Mouse (Mus musculus) limb, embryonic 11.5 days (tissue): ENCODE measurements around the gene Tbx3. TPM values are rescaled to one million over a fixed set of nuclear protein-coding genes. Genes with fewer than 3 reads are reported as not detected.

Experiments
- ATAC-seq: fragments of 200-750 bp; cut with Nextera tagmentation; 2 replicates; pipeline ENCODE4 v1.8.0; 2017; ENCODE audit warnings: low read depth; ENCODE audit not compliant: insufficient number of reproducible peaks, low FRiP score, low TSS enrichment
- DNase-seq: peaks from one replicate; pipeline ENCODE4 v3.0.0-alpha.2; 2015; ENCODE audit warnings: low spot score
- H3K27ac ChIP-seq: fragments of 300-500 bp; sonication (generic); replicated peaks from 2 replicates; pipeline ENCODE4 v1.5.1; 2014; ENCODE audit warnings: low read depth, mild to moderate bottlenecking, low read length
- H3K27me3 ChIP-seq: fragments of 300-500 bp; sonication (generic); 2 replicates; pipeline ENCODE4 v1.6.1; 2014; ENCODE audit warnings: mild to moderate bottlenecking, low read length, mixed read lengths; ENCODE audit not compliant: control insufficient read depth, insufficient read depth
- H3K36me3 ChIP-seq: fragments of 300-500 bp; sonication (generic); 2 replicates; pipeline ENCODE4 v1.6.1; 2014; ENCODE audit warnings: mild to moderate bottlenecking, low read length, moderate library complexity, mixed read lengths; ENCODE audit not compliant: control insufficient read depth, insufficient read depth
- H3K4me1 ChIP-seq: fragments of 300-500 bp; sonication (generic); 2 replicates; pipeline ENCODE4 v1.6.1; 2014; ENCODE audit warnings: low read length, mixed read lengths; ENCODE audit not compliant: control insufficient read depth, insufficient read depth
- H3K4me2 ChIP-seq: fragments of 300-500 bp; sonication (generic); 2 replicates; pipeline ENCODE4 v1.6.1; 2014; ENCODE audit warnings: low read depth, mild to moderate bottlenecking, moderate library complexity; ENCODE audit not compliant: severe bottlenecking
- H3K4me3 ChIP-seq: fragments of 300-500 bp; sonication (generic); 2 replicates; pipeline ENCODE4 v1.5.1; 2014; ENCODE audit warnings: low read depth, low read length
- H3K9ac ChIP-seq: fragments of 300-500 bp; sonication (generic); 2 replicates; pipeline ENCODE4 v1.6.1; 2014; ENCODE audit warnings: mild to moderate bottlenecking, low read length
- H3K9me3 ChIP-seq: fragments of 300-500 bp; sonication (generic); 2 replicates; pipeline ENCODE4 v1.6.1; 2016; ENCODE audit warnings: low read length; ENCODE audit not compliant: control insufficient read depth
- WGBS: fragments of 180-500 bp; shearing (Covaris S2); extraction: QIAGEN DNeasy Blood & Tissue Kit; methylation state at CpG from one replicate; pipeline ENCODE4 v1.1.7; 2014; 5-methylcytosine and 5-hydroxymethylcytosine counted together
- polyA plus RNA-seq: library from polyadenylated mRNA; unstranded; fragments of >200 nt; fragmentation: Nextera tagmentation; extraction: Ambion mirVana; gene quantifications from 2 replicates; pipeline ENCODE4 v1.2.1, GENCODE M21; 2014

The Tbx3 gene
- polyA plus RNA-seq, 1 experiment from 2014 or later = 42.6 TPM

DNA sequence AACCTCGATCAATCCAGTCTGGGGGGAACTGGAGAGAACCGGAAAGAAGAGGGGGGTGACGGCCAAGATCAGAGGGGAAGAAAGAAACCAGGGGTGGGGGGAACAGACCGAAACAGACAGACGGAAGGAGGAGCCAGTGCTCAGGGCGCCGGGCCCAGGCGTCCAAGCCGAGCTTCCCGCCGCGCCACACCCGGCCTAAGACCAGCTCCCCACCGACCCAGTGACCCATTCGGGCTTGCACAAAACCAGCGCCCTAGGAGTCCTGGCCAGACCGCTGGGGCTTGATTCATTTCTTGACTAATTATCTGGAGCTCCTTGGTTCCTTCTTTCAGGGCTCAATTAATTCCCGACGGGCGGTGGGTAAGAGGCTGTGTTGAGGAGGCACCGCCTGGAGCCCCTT is 13.6 kb upstream of the Tbx3 start:
- H3K9ac ChIP-seq = no peak overlapping the region
- H3K27ac ChIP-seq = no peak overlapping the region
- H3K27me3 ChIP-seq = peaks cover 67% of the 10 kb centered on the region
- H3K4me3 ChIP-seq = no peak overlapping the region
- H3K36me3 ChIP-seq = no peaks in the 10 kb centered on the region
- H3K9me3 ChIP-seq = no peaks in the 10 kb centered on the region
- H3K4me1 ChIP-seq = 0 out of 2 replicates have a peak, but pooled peaks cover 3% of the 10 kb centered on the region
- ATAC-seq (no peak), DNase-seq (peak; percentile 36)
- 2% methylated on average over 21 of the region's 21 CpGs for WGBS
- H3K4me2 ChIP-seq = peak overlapping the region; percentile 27; the same call in 1 of the 2 replicates

DNA sequence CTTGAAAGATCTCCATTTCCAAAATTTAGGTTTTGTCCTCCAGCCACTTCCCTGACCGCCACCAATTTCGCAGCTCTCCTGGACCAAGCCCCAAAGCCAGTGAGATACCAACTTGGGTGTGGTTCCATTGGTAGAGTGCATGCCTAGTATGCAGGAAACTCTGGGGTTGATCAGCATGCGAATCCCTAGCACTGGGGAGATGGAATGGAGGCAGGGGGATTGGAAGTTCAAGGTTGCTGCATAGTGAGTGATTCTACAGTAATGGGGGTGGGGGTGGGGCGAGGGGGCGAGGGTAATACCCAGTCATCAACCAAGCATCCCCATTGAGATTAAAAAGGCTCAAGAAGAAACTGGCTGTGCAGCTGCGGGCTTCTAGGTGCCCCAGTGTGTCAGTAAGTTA is 13.1 kb upstream of the Tbx3 start:
- 0 out of 2 replicates have a peak, but pooled peaks cover 5% of the 10 kb centered on the region for H3K4me1 ChIP-seq
- H3K4me3 ChIP-seq = no peak overlapping the region
- H3K27me3 ChIP-seq = peaks cover 70% of the 10 kb centered on the region
- H3K4me2 ChIP-seq = no peak overlapping the region
- no peaks in the 10 kb centered on the region for H3K9me3 ChIP-seq
- H3K9ac ChIP-seq = no peak overlapping the region
- H3K36me3 ChIP-seq = no peaks in the 10 kb centered on the region
- DNase-seq = no peak
- no peak overlapping the region for H3K27ac ChIP-seq
- ATAC-seq = no peak
- WGBS = 8% methylated on average over 6 of the region's 6 CpGs

DNA sequence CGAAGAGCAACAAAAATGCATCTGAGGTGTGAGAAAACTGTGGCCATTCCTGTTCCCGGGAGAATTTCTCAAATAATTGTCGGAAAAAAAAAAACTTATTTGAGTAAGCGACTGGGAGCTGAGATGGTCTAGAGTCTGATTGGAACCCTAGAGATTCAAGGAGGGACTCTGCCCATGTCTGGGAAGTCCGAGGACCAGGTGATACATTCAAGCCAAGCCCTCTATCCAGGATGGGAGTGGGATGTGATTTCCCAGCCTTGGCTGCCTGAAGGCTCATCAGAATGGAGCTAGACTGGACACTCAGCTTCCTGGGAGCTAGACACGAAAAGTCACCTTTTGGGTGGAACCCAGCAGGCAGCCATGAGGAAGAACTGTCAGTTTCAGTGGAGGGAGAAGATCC is 12.7 kb upstream of the Tbx3 start:
- H3K27me3 ChIP-seq = peaks cover 75% of the 10 kb centered on the region
- 0 out of 2 replicates have a peak, but pooled peaks cover 6% of the 10 kb centered on the region for H3K4me1 ChIP-seq
- H3K9ac ChIP-seq = no peak overlapping the region
- 11% methylated on average over 6 of the region's 6 CpGs for WGBS
- no peaks in the 10 kb centered on the region for H3K9me3 ChIP-seq
- no peak overlapping the region for H3K27ac ChIP-seq
- ATAC-seq (no peak), DNase-seq (peak; percentile 32)
- no peak overlapping the region for H3K4me3 ChIP-seq
- H3K36me3 ChIP-seq = no peaks in the 10 kb centered on the region
- H3K4me2 ChIP-seq = no peak overlapping the region

- 6% methylated on average over 5 of the region's 5 CpGs for WGBS
- peaks cover 6% of the 10 kb centered on the region; the same call in 1 of the 2 replicates for H3K4me1 ChIP-seq
- H3K27ac ChIP-seq = no peak overlapping the region
- H3K36me3 ChIP-seq = no peaks in the 10 kb centered on the region
- H3K4me2 ChIP-seq = no peak overlapping the region
- H3K4me3 ChIP-seq = no peak overlapping the region
- DNase-seq (peak; percentile 38), ATAC-seq (no peak)
- H3K9ac ChIP-seq = no peak overlapping the region
- peaks cover 80% of the 10 kb centered on the region for H3K27me3 ChIP-seq
- no peaks in the 10 kb centered on the region for H3K9me3 ChIP-seq
Observed at GRCm38 (mm10) chr5:119658396-119658795, 12.1 kb upstream of the Tbx3 start.

DNA sequence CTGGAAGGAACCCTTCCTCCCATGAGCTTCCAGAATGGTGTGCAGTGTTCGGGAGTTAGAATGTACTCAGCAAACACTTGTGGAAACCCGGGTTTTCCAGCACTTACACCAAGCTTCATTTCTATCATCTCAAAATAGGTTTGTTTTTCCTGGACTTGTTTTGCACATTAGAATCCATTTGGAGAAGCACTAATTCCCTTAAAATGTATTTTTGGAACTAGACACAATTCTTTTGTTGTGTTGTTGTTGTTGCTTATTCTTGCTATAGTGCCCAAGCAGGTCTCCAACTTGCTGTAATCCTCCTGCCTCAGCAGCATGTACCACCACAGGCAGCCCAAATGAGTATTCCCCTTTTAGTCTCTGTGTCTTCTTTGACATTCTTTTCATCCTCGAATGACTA is 11.4 kb upstream of the Tbx3 start:
- no peak for DNase-seq
- peaks cover 6% of the 10 kb centered on the region; the same call in 1 of the 2 replicates for H3K4me1 ChIP-seq
- no peaks in the 10 kb centered on the region for H3K9me3 ChIP-seq
- H3K27me3 ChIP-seq = peaks cover 86% of the 10 kb centered on the region
- H3K9ac ChIP-seq = no peak overlapping the region
- H3K4me2 ChIP-seq = no peak overlapping the region
- no peak for ATAC-seq
- H3K27ac ChIP-seq = no peak overlapping the region
- H3K4me3 ChIP-seq = no peak overlapping the region
- 2% methylated on average over 3 of the region's 3 CpGs for WGBS
- no peaks in the 10 kb centered on the region for H3K36me3 ChIP-seq

- Histone ChIP-seq H3K9ac (no peak overlapping the region), H3K27me3 (peaks cover 91% of the 10 kb centered on the region), H3K27ac (no peak overlapping the region), H3K4me2 (no peak overlapping the region), H3K4me3 (no peak overlapping the region), H3K36me3 (no peaks in the 10 kb centered on the region), H3K4me1 (peaks cover 6% of the 10 kb centered on the region; the same call in 1 of the 2 replicates), H3K9me3 (no peaks in the 10 kb centered on the region)
- ATAC-seq = no peak
- 3% methylated on average over 25 of the region's 25 CpGs for WGBS
- DNase-seq = peak; percentile 50
Observed at GRCm38 (mm10) chr5:119660526-119661410, 9.7 kb upstream of the Tbx3 start.

- DNase-seq (peak; percentile 43), ATAC-seq (no peak)
- 1% methylated on average over 11 of the region's 11 CpGs for WGBS
- no peak overlapping the region for H3K4me2 ChIP-seq
- no peak overlapping the region for H3K27ac ChIP-seq
- H3K9ac ChIP-seq = no peak overlapping the region
- no peaks in the 10 kb centered on the region for H3K9me3 ChIP-seq
- H3K4me1 ChIP-seq = peaks cover 6% of the 10 kb centered on the region; the same call in 1 of the 2 replicates
- H3K27me3 ChIP-seq = peaks cover 91% of the 10 kb centered on the region
- H3K36me3 ChIP-seq = no peaks in the 10 kb centered on the region
- no peak overlapping the region for H3K4me3 ChIP-seq
Observed at GRCm38 (mm10) chr5:119661474-119661873, 9.0 kb upstream of the Tbx3 start.

DNA sequence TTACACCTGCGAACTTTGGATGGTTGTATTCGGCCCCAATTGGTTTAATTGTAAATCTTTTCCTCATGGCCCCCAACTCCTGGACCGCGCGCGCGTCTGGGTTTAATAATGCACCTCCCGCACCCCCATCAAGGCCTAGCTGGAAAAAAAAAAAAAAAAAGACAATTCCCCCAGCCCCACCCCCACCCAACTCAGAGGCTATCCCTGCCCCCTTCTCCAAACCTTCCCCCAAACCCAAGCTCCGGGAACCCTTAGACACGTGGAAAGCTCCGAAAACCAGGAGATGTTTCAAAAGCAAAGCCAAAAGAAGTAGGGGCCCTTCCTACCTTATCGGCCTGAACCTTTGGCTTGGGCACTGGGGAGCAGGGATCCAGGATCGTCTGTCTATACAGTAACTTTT is 8.1 kb upstream of the Tbx3 start:
- Histone ChIP-seq H3K4me1 (peaks cover 5% of the 10 kb centered on the region; the same call in 1 of the 2 replicates), H3K27me3 (peaks cover 89% of the 10 kb centered on the region), H3K4me2 (peak overlapping the region; percentile 10; the same call in 1 of the 2 replicates), H3K9me3 (no peaks in the 10 kb centered on the region), H3K27ac (no peak overlapping the region), H3K9ac (no peak overlapping the region), H3K36me3 (no peaks in the 10 kb centered on the region), H3K4me3 (no peak overlapping the region)
- ATAC-seq = no peak
- WGBS = under 1% methylated on average over 13 of the region's 13 CpGs
- no peak for DNase-seq
